Mouse (Mus musculus): ENCODE data around the gene Pan2. TPM values are rescaled to one million over a fixed set of nuclear protein-coding genes. Genes with fewer than 3 reads are reported as not detected.
A peak's percentile ranks its signal among the peaks of the same experiment; 100 is the strongest.
"Not testable (repeated sequence)": the region's sequence is repeated elsewhere in the genome, so short reads cannot be mapped to it uniquely, and the experiment has no call there.

The Pan2 gene
- polyA plus RNA-seq, 1 experiment from 2014 or later, result 20.8 TPM

GRCm38 (mm10) chr10:128321641-128322040, 18.5 kb downstream of the Pan2 start:
- H3K9ac ChIP-seq (ENCODE audit: low read depth, low read length), result peak overlapping the region; percentile 67
- peak overlapping the region; percentile 80 for H3K4me2 ChIP-seq (ENCODE audit: low read length)
- H3K27ac ChIP-seq (ENCODE audit: low read length), result peak overlapping the region; percentile 69
- no peaks in the 10 kb centered on the region for H3K27me3 ChIP-seq (ENCODE audit: control insufficient read depth, insufficient read depth, low read depth, low read length)
- no peak for ATAC-seq
- peaks cover 18% of the 10 kb centered on the region for H3K4me1 ChIP-seq (ENCODE audit: control insufficient read depth, insufficient read depth, low read length)
- H3K9me3 ChIP-seq (replicated peaks; ENCODE audit: control insufficient read depth, low read length, poor library complexity, severe bottlenecking), result no peaks in the 10 kb centered on the region
- WGBS, result 54% methylated on average over 12 of the region's 12 CpGs
- H3K36me3 ChIP-seq (ENCODE audit: control insufficient read depth, insufficient read depth, low read length), result peaks cover 21% of the 10 kb centered on the region
- peak overlapping the region; percentile 72 for H3K4me3 ChIP-seq (ENCODE audit: low read depth, low read length)

- ATAC-seq, result peak; percentile 97
- Histone ChIP-seq H3K4me3 (ENCODE audit: low read depth, low read length) (peak within 1 kb of the TSS; percentile 72), H3K27me3 (ENCODE audit: control insufficient read depth, insufficient read depth, low read depth, low read length) (no peaks in the 10 kb centered on the region), H3K36me3 (ENCODE audit: control insufficient read depth, insufficient read depth, low read length) (peaks cover 24% of the 10 kb centered on the region), H3K27ac (ENCODE audit: low read length) (peak within 1 kb of the TSS; percentile 94), H3K4me2 (ENCODE audit: low read length) (peak within 1 kb of the TSS; percentile 80), H3K9me3 (replicated peaks; ENCODE audit: control insufficient read depth, low read length, poor library complexity, severe bottlenecking) (no peaks in the 10 kb centered on the region), H3K4me1 (ENCODE audit: control insufficient read depth, insufficient read depth, low read length) (peaks cover 18% of the 10 kb centered on the region), H3K9ac (ENCODE audit: low read depth, low read length) (peak within 1 kb of the TSS; percentile 88)
- under 1% methylated on average over 40 of the region's 40 CpGs for WGBS
These were observed 19.3 kb downstream of the Pan2 start, which contains the start of gene Cnpy2 for GRCm38 (mm10) chr10:128322141-128323108. Cnpy2 (plus strand) TSS chr10:128322459.

- no peak overlapping the region; the same call in 1 of the 2 replicates for H3K27ac ChIP-seq (ENCODE audit: low read length)
These were observed 20.4 kb downstream of the Pan2 start for GRCm38 (mm10) chr10:128323516-128323915.

GRCm38 (mm10) chr10:128326825-128327224, 23.7 kb downstream of the Pan2 start:
- no peak for ATAC-seq
- H3K9me3 ChIP-seq (replicated peaks; ENCODE audit: control insufficient read depth, low read length, poor library complexity, severe bottlenecking), result no peaks in the 10 kb centered on the region
- no peaks in the 10 kb centered on the region for H3K27me3 ChIP-seq (ENCODE audit: control insufficient read depth, insufficient read depth, low read depth, low read length)
- H3K4me3 ChIP-seq (ENCODE audit: low read depth, low read length), result no peak overlapping the region
- no peak overlapping the region for H3K4me2 ChIP-seq (ENCODE audit: low read length)
- H3K9ac ChIP-seq (ENCODE audit: low read depth, low read length), result no peak overlapping the region
- H3K4me1 ChIP-seq (ENCODE audit: control insufficient read depth, insufficient read depth, low read length), result peaks cover 14% of the 10 kb centered on the region
- 96% methylated on average over 8 of the region's 8 CpGs for WGBS
- H3K27ac ChIP-seq (ENCODE audit: low read length), result no peak overlapping the region
- H3K36me3 ChIP-seq (ENCODE audit: control insufficient read depth, insufficient read depth, low read length), result peaks cover 19% of the 10 kb centered on the region

More at GRCm38 (mm10) chr10:128323516-128323915, 20.4 kb downstream of the Pan2 start:
- peak overlapping the region; percentile 88 for H3K9ac ChIP-seq (ENCODE audit: low read depth, low read length)
- no peak for ATAC-seq
- peaks cover 27% of the 10 kb centered on the region for H3K36me3 ChIP-seq (ENCODE audit: control insufficient read depth, insufficient read depth, low read length)
- peaks cover 18% of the 10 kb centered on the region for H3K4me1 ChIP-seq (ENCODE audit: control insufficient read depth, insufficient read depth, low read length)
- H3K9me3 ChIP-seq (replicated peaks; ENCODE audit: control insufficient read depth, low read length, poor library complexity, severe bottlenecking), result no peaks in the 10 kb centered on the region
- peak overlapping the region; percentile 72 for H3K4me3 ChIP-seq (ENCODE audit: low read depth, low read length)
- WGBS, result 88% methylated on average over 8 of the region's 8 CpGs
- H3K27me3 ChIP-seq (ENCODE audit: control insufficient read depth, insufficient read depth, low read depth, low read length), result no peaks in the 10 kb centered on the region
- peak overlapping the region; percentile 80 for H3K4me2 ChIP-seq (ENCODE audit: low read length)

- Histone ChIP-seq H3K36me3 (ENCODE audit: control insufficient read depth, insufficient read depth, low read length) (peaks cover 19% of the 10 kb centered on the region), H3K27ac (ENCODE audit: low read length) (no peak overlapping the region), H3K4me2 (ENCODE audit: low read length) (no peak overlapping the region), H3K27me3 (ENCODE audit: control insufficient read depth, insufficient read depth, low read depth, low read length) (no peaks in the 10 kb centered on the region), H3K9me3 (replicated peaks; ENCODE audit: control insufficient read depth, low read length, poor library complexity, severe bottlenecking) (no peaks in the 10 kb centered on the region), H3K9ac (ENCODE audit: low read depth, low read length) (no peak overlapping the region), H3K4me1 (ENCODE audit: control insufficient read depth, insufficient read depth, low read length) (peaks cover 14% of the 10 kb centered on the region), H3K4me3 (ENCODE audit: low read depth, low read length) (no peak overlapping the region)
- 90% methylated on average over 10 of the region's 10 CpGs for WGBS
- ATAC-seq, result no peak
These were observed 24.5 kb downstream of the Pan2 start for GRCm38 (mm10) chr10:128327610-128328009.

- not testable (repeated sequence) for H3K36me3 ChIP-seq (ENCODE audit: control insufficient read depth, insufficient read depth, low read length); H3K27me3 ChIP-seq (ENCODE audit: control insufficient read depth, insufficient read depth, low read depth, low read length); H3K9me3 ChIP-seq (replicated peaks; ENCODE audit: control insufficient read depth, low read length, poor library complexity, severe bottlenecking); H3K9ac ChIP-seq (ENCODE audit: low read depth, low read length); H3K4me2 ChIP-seq (ENCODE audit: low read length); H3K27ac ChIP-seq (ENCODE audit: low read length); H3K4me3 ChIP-seq (ENCODE audit: low read depth, low read length); H3K4me1 ChIP-seq (ENCODE audit: control insufficient read depth, insufficient read depth, low read length); ATAC-seq
- WGBS, result 78% methylated on average over 5 of the region's 6 CpGs
These were observed 29.5 kb downstream of the Pan2 start for GRCm38 (mm10) chr10:128332358-128333249.

GRCm38 (mm10) chr10:128335582-128335981, 32.4 kb downstream of the Pan2 start:
- 5% methylated on average over 4 of the region's 4 CpGs for WGBS
- H3K9ac ChIP-seq (ENCODE audit: low read depth, low read length), result no peak overlapping the region
- no peak overlapping the region for H3K4me3 ChIP-seq (ENCODE audit: low read depth, low read length)
- no peak overlapping the region for H3K27ac ChIP-seq (ENCODE audit: low read length)
- H3K27me3 ChIP-seq (ENCODE audit: control insufficient read depth, insufficient read depth, low read depth, low read length), result no peaks in the 10 kb centered on the region
- no peaks in the 10 kb centered on the region for H3K36me3 ChIP-seq (ENCODE audit: control insufficient read depth, insufficient read depth, low read length)
- no peaks in the 10 kb centered on the region for H3K9me3 ChIP-seq (replicated peaks; ENCODE audit: control insufficient read depth, low read length, poor library complexity, severe bottlenecking)
- no peak for ATAC-seq
- H3K4me2 ChIP-seq (ENCODE audit: low read length), result no peak overlapping the region
- peaks cover 21% of the 10 kb centered on the region for H3K4me1 ChIP-seq (ENCODE audit: control insufficient read depth, insufficient read depth, low read length)

GRCm38 (mm10) chr10:128336195-128336594, 33.1 kb downstream of the Pan2 start:
- Histone ChIP-seq H3K9ac (ENCODE audit: low read depth, low read length) (no peak overlapping the region), H3K4me1 (ENCODE audit: control insufficient read depth, insufficient read depth, low read length) (peaks cover 21% of the 10 kb centered on the region), H3K36me3 (ENCODE audit: control insufficient read depth, insufficient read depth, low read length) (no peaks in the 10 kb centered on the region), H3K27ac (ENCODE audit: low read length) (no peak overlapping the region), H3K4me2 (ENCODE audit: low read length) (no peak overlapping the region), H3K4me3 (ENCODE audit: low read depth, low read length) (no peak overlapping the region), H3K27me3 (ENCODE audit: control insufficient read depth, insufficient read depth, low read depth, low read length) (no peaks in the 10 kb centered on the region), H3K9me3 (replicated peaks; ENCODE audit: control insufficient read depth, low read length, poor library complexity, severe bottlenecking) (no peaks in the 10 kb centered on the region)
- ATAC-seq, result no peak
- WGBS, result 97% methylated on average over 3 of the region's 3 CpGs
